8 mouse cellular contexts compared by ENCODE assay signal in genomic region chr6:4904055-4904450, GRCm38 (mm10). TPM values are rescaled to one million over a fixed set of nuclear protein-coding genes. Genes with fewer than 3 reads are reported as not detected.
DNase-seq lines count a peak whose midpoint lies in the region; ATAC-seq and TF ChIP-seq lines count a peak whose summit lies in the region.

No protein-coding gene starts in this region.

- peak overlapping the region; percentile 76 for H3K4me2 ChIP-seq in embryonic facial prominence, embryonic 15.5 days (replicated peaks)
- H3K4me2 ChIP-seq in hindbrain, embryonic 14.5 days (replicated peaks) = peak overlapping the region; percentile 67
- H3K4me2 ChIP-seq in limb, embryonic 14.5 days (replicated peaks; ENCODE audit: low read depth, low read length, severe bottlenecking) = peak overlapping the region; percentile 81
- H3K4me2 ChIP-seq in midbrain, postnatal 0 days (ENCODE audit: low read depth, low read length, poor library complexity, severe bottlenecking) = peak overlapping the region; percentile 81

- WGBS in embryonic facial prominence, embryonic 15.5 days = 3% methylated on average over 9 of the region's 9 CpGs
- WGBS in hindbrain, embryonic 14.5 days = 1% methylated on average over 9 of the region's 9 CpGs
- WGBS in limb, embryonic 14.5 days = 2% methylated on average over 9 of the region's 9 CpGs
- WGBS in midbrain, postnatal 0 days = 3% methylated on average over 9 of the region's 9 CpGs

- no peaks in the 10 kb centered on the region for H3K9me3 ChIP-seq in embryonic facial prominence, embryonic 15.5 days (replicated peaks)
- H3K9me3 ChIP-seq in hindbrain, embryonic 14.5 days (ENCODE audit: control insufficient read depth, low read length) = no peaks in the 10 kb centered on the region
- H3K9me3 ChIP-seq in limb, embryonic 14.5 days (ENCODE audit: control insufficient read depth, low read length) = no peaks in the 10 kb centered on the region
- H3K9me3 ChIP-seq in midbrain, postnatal 0 days (ENCODE audit: low read length) = no peaks in the 10 kb centered on the region

- peaks cover 17% of the 10 kb centered on the region; the same call in 1 of the 2 replicates for H3K4me1 ChIP-seq in embryonic facial prominence, embryonic 15.5 days
- peaks cover 44% of the 10 kb centered on the region for H3K4me1 ChIP-seq in hindbrain, embryonic 14.5 days (replicated peaks; ENCODE audit: control insufficient read depth, insufficient read depth, low read length)
- H3K4me1 ChIP-seq in limb, embryonic 14.5 days (ENCODE audit: control insufficient read depth, insufficient read depth, low read length) = peaks cover 15% of the 10 kb centered on the region
- H3K4me1 ChIP-seq in midbrain, postnatal 0 days (ENCODE audit: insufficient read depth, low read length) = peaks cover 18% of the 10 kb centered on the region; the same call in 1 of the 2 replicates

- no peak for TF ChIP-seq CTCF in midbrain, postnatal 0 days (IDR thresholded peaks at IDR 0.05)

- peak overlapping the region; percentile 80 for H3K9ac ChIP-seq in embryonic facial prominence, embryonic 15.5 days
- peak overlapping the region; percentile 90 for H3K9ac ChIP-seq in hindbrain, embryonic 14.5 days
- H3K9ac ChIP-seq in limb, embryonic 14.5 days (ENCODE audit: low read depth, low read length, severe bottlenecking) = peak overlapping the region; percentile 97
- peak overlapping the region; percentile 95 for H3K9ac ChIP-seq in midbrain, postnatal 0 days (replicated peaks; ENCODE audit: low read length, poor library complexity, severe bottlenecking)

- no peak for ATAC-seq in cerebellum, adult (ENCODE audit: insufficient number of reproducible peaks, low FRiP score, low TSS enrichment)
- 0 out of 2 replicates have a peak, but pooled peaks have one; percentile 21 for ATAC-seq in embryonic facial prominence, embryonic 15.5 days (ENCODE audit: insufficient number of reproducible peaks, low FRiP score, low TSS enrichment, low read depth)
- ATAC-seq in hindbrain, embryonic 14.5 days (ENCODE audit: low FRiP score) = peak; percentile 29; the same call in 1 of the 2 replicates
- no peak for ATAC-seq in limb, embryonic 14.5 days (ENCODE audit: low FRiP score, low read depth)
- peak; percentile 21; the same call in 1 of the 2 replicates for ATAC-seq in midbrain, postnatal 0 days (ENCODE audit: low FRiP score)
- no peak for ATAC-seq in activated CD4-positive, CD25-positive, alpha-beta regulatory T cell, adult 4 months

- no peaks in the 10 kb centered on the region for H3K27me3 ChIP-seq in embryonic facial prominence, embryonic 15.5 days
- H3K27me3 ChIP-seq in hindbrain, embryonic 14.5 days (ENCODE audit: control insufficient read depth, insufficient read depth, low read length) = no peaks in the 10 kb centered on the region
- no peaks in the 10 kb centered on the region for H3K27me3 ChIP-seq in limb, embryonic 14.5 days (ENCODE audit: control insufficient read depth, insufficient read depth, low read length)
- H3K27me3 ChIP-seq in midbrain, postnatal 0 days (ENCODE audit: insufficient read depth, low read length) = no peaks in the 10 kb centered on the region

- peak; percentile 28 for DNase-seq in cerebellum, adult 11-12 months
- peak; percentile 17 for DNase-seq in MN1 (ENCODE audit: low spot score)
- DNase-seq in hindbrain, embryonic 14.5 days (ENCODE audit: low spot score) = no peak
- no peak for DNase-seq in limb, embryonic 14.5 days (ENCODE audit: low spot score)
- no peak for DNase-seq in midbrain, postnatal 0 days (ENCODE audit: low spot score)

- H3K36me3 ChIP-seq in embryonic facial prominence, embryonic 15.5 days = no peaks in the 10 kb centered on the region
- no peaks in the 10 kb centered on the region for H3K36me3 ChIP-seq in hindbrain, embryonic 14.5 days (replicated peaks; ENCODE audit: control insufficient read depth, insufficient read depth)
- H3K36me3 ChIP-seq in limb, embryonic 14.5 days (ENCODE audit: control insufficient read depth, insufficient read depth, low read length) = no peaks in the 10 kb centered on the region
- no peaks in the 10 kb centered on the region for H3K36me3 ChIP-seq in midbrain, postnatal 0 days (ENCODE audit: insufficient read depth, low read length)

- peak overlapping the region; percentile 90 for H3K27ac ChIP-seq in embryonic facial prominence, embryonic 15.5 days (replicated peaks)
- H3K27ac ChIP-seq in hindbrain, embryonic 14.5 days = peak overlapping the region; percentile 95
- H3K27ac ChIP-seq in limb, embryonic 14.5 days (replicated peaks; ENCODE audit: low read depth, low read length) = peak overlapping the region; percentile 92
- H3K27ac ChIP-seq in midbrain, postnatal 0 days (ENCODE audit: low read depth, low read length) = peak overlapping the region; percentile 96

- peak overlapping the region; percentile 77 for H3K4me3 ChIP-seq in embryonic facial prominence, embryonic 15.5 days (replicated peaks)
- H3K4me3 ChIP-seq in hindbrain, embryonic 14.5 days (replicated peaks; ENCODE audit: low read length) = peak overlapping the region; percentile 62
- H3K4me3 ChIP-seq in limb, embryonic 14.5 days (replicated peaks; ENCODE audit: low read length) = peak overlapping the region; percentile 78
- peak overlapping the region; percentile 92 for H3K4me3 ChIP-seq in midbrain, postnatal 0 days (ENCODE audit: low read depth, low read length)

- no peak for TF ChIP-seq POLR2A in limb, embryonic 14.5 days (IDR thresholded peaks at IDR 0.05; ENCODE audit: borderline replicate concordance, extremely low read depth, insufficient read depth, insufficient read length)

RNA-seq across cellular contexts. Expression of gene Ppp1r9a, which starts 1.3 kb away (rescaled TPM):
- polyA plus RNA-seq in embryonic facial prominence, embryonic 15.5 days (2015; fragmentation: Nextera tagmentation; extraction: Ambion mirVana) = 13.7 and 14.8 TPM in 2 replicates
- 51.9 and 52.7 TPM in 2 replicates for polyA plus RNA-seq in hindbrain, embryonic 14.5 days (2014; fragmentation: Nextera tagmentation; extraction: Ambion mirVana)
- 33.8 and 33.9 TPM in 2 replicates for polyA plus RNA-seq in limb, embryonic 14.5 days (2012; rRNA removed)
- 18.9 and 23.2 TPM in 2 replicates for polyA plus RNA-seq in limb, embryonic 14.5 days (2014; fragmentation: Nextera tagmentation; extraction: Ambion mirVana)
- 66.3 and 74.7 TPM in 2 replicates for total RNA-seq in midbrain, postnatal 0 days (2014; rRNA removed)
- 35.2 and 43.6 TPM in 2 replicates for polyA plus RNA-seq in midbrain, postnatal 0 days (2015; fragmentation: Nextera tagmentation; extraction: Ambion mirVana)
- under 1 TPM in 1 of 2 experiments, not detected in 1; 0.25 TPM for polyA plus RNA-seq in activated CD4-positive, CD25-positive, alpha-beta regulatory T cell, adult 4 months (2017; shearing (Covaris generic))

Comparison
In these comparisons a context has a peak if more than half of its experiments do, and no peak if none do; other contexts are left out.
1. DNase-seq: peak in cerebellum, adult 11-12 months (single experiment) and MN1 (single experiment); none in hindbrain, embryonic 14.5 days (single experiment), limb, embryonic 14.5 days (single experiment) and midbrain, postnatal 0 days (single experiment).
2. ATAC-seq: peak in embryonic facial prominence, embryonic 15.5 days (single experiment), hindbrain, embryonic 14.5 days (single experiment) and midbrain, postnatal 0 days (single experiment); none in cerebellum, adult (single experiment), limb, embryonic 14.5 days (single experiment) and activated CD4-positive, CD25-positive, alpha-beta regulatory T cell, adult 4 months (single experiment).
3. RNA of gene Ppp1r9a, which starts 1.3 kb away (polyA plus RNA-seq): 51.9 to 52.7 TPM in hindbrain, embryonic 14.5 days, 35.2 to 43.6 TPM in midbrain, postnatal 0 days, 18.9 to 33.9 TPM in limb, embryonic 14.5 days and 13.7 to 14.8 TPM in embryonic facial prominence, embryonic 15.5 days; 0.25 TPM in activated CD4-positive, CD25-positive, alpha-beta regulatory T cell, adult 4 months; every median in the first group is over 10 times any median in the second.
4. Peak in every context shown above with its lines, with median percentiles within 50 percentile points of each other: H3K27ac ChIP-seq, H3K4me2 ChIP-seq, H3K4me3 ChIP-seq and H3K9ac ChIP-seq.